Mouse (Mus musculus) myocyte (in vitro differentiated cells): ENCODE measurements around the gene Tnks2. TPM values are rescaled to one million over a fixed set of nuclear protein-coding genes. Genes with fewer than 3 reads are reported as not detected.

ENCODE experiments used
- H3K27me3 ChIP-seq: one replicate; pipeline ENCODE4 v1.6.1; 2011; ENCODE audit not compliant: control insufficient read depth, insufficient read depth, insufficient read length
- H3K36me3 ChIP-seq: one replicate; pipeline ENCODE4 v1.6.1; 2011; ENCODE audit not compliant: control insufficient read depth, insufficient read depth
- H3K4me2 ChIP-seq: one replicate; pipeline ENCODE4 v1.6.1; 2011; ENCODE audit warnings: low read depth, control low read depth
- H3K4me3 ChIP-seq: one replicate; pipeline ENCODE4 v1.5.1; 2011; ENCODE audit warnings: mild to moderate bottlenecking, control low read depth, moderate library complexity
- H3K79me2 ChIP-seq: one replicate; pipeline ENCODE4 v1.6.1; 2011; ENCODE audit not compliant: control insufficient read depth, insufficient read depth
- H3ac ChIP-seq: one replicate; pipeline ENCODE4 v1.6.1; 2011; ENCODE audit not compliant: control insufficient read depth, insufficient read length
- CEBPB ChIP-seq: IDR thresholded peaks from 2 replicates; pipeline ENCODE4 v1.6.1; 2011; ENCODE audit warnings: mild to moderate bottlenecking, moderate library complexity; ENCODE audit not compliant: poor library complexity, insufficient read depth, severe bottlenecking
- E2F4 ChIP-seq: IDR thresholded peaks from one replicate; pipeline ENCODE4 v1.6.1; 2011; ENCODE audit warnings: mild to moderate bottlenecking, control low read depth, moderate library complexity; ENCODE audit not compliant: insufficient read depth
- MAX ChIP-seq: IDR thresholded peaks from one replicate; pipeline ENCODE4 v1.6.1; 2011; ENCODE audit warnings: low read depth, mild to moderate bottlenecking, control low read depth
- MYOD1 ChIP-seq, 3 experiments: IDR thresholded peaks; one replicate each; pipeline ENCODE4 v1.6.1; 2011; ENCODE audit warnings: control low read depth in 2 of 3, low read depth in 2 of 3, mild to moderate bottlenecking in 2 of 3, moderate library complexity in 1 of 3; ENCODE audit not compliant: insufficient read length in 2 of 3, control insufficient read depth in 1 of 3
- MYOG ChIP-seq, 3 experiments: IDR thresholded peaks; one replicate each; pipeline ENCODE4 v1.6.1; 2011; ENCODE audit warnings: control low read depth in 2 of 3, low read depth in 2 of 3, mild to moderate bottlenecking in 2 of 3; ENCODE audit not compliant: insufficient read length in 2 of 3, control insufficient read depth in 1 of 3, insufficient read depth in 1 of 3
- POLR2A ChIP-seq: IDR thresholded peaks from one replicate; pipeline ENCODE4 v1.6.1; 2011; ENCODE audit warnings: low read depth, mild to moderate bottlenecking, control low read depth, moderate library complexity; ENCODE audit not compliant: insufficient read length
- POLR2AphosphoS2 ChIP-seq: IDR thresholded peaks from one replicate; pipeline ENCODE4 v1.6.1; 2011; ENCODE audit warnings: low read depth, control low read depth; ENCODE audit not compliant: insufficient read length
- REST ChIP-seq: IDR thresholded peaks from one replicate; pipeline ENCODE4 v1.6.1; 2011; ENCODE audit warnings: mild to moderate bottlenecking, control low read depth, moderate library complexity; ENCODE audit not compliant: insufficient read depth, insufficient read length
- SRF ChIP-seq: IDR thresholded peaks from one replicate; pipeline ENCODE4 v1.6.1; 2011; ENCODE audit warnings: low read depth; ENCODE audit not compliant: control insufficient read depth, insufficient read length
- TCF12 ChIP-seq: IDR thresholded peaks from one replicate; pipeline ENCODE4 v1.6.1; 2011; ENCODE audit warnings: mild to moderate bottlenecking, control low read depth; ENCODE audit not compliant: poor library complexity, insufficient read depth, severe bottlenecking
- TCF3 ChIP-seq: IDR thresholded peaks from one replicate; pipeline ENCODE4 v1.6.1; 2011; ENCODE audit warnings: low read depth, control low read depth; ENCODE audit not compliant: insufficient read length
- USF1 ChIP-seq: IDR thresholded peaks from one replicate; pipeline ENCODE4 v1.6.1; 2011; ENCODE audit warnings: low read depth, mild to moderate bottlenecking, control low read depth, moderate library complexity
- polyA plus RNA-seq: library from polyadenylated mRNA; unstranded; fragments of >200 nt; fragmentation: generic; extraction: Trizol; gene quantifications from one replicate; pipeline ENCODE4 v1.2.1, GENCODE M21; 2012; ENCODE audit warnings: missing spikeins

Gene Tnks2
- polyA plus RNA-seq, 1 experiment, result 22.3 TPM

GRCm38 (mm10) chr19:36834532-36835431, 750 bp downstream of the Tnks2 start:
- TF ChIP-seq MYOD1 (IDR thresholded peaks at IDR 0.05; ENCODE audit: control insufficient read depth in 1 of 3, insufficient read length in 2 of 3, low read depth in 2 of 3) (no peak), MYOG (IDR thresholded peaks at IDR 0.05; ENCODE audit: control insufficient read depth in 1 of 3, insufficient read depth in 1 of 3, insufficient read length in 2 of 3, low read depth in 2 of 3) (no peak), SRF (peak; percentile 30)

GRCm38 (mm10) chr19:36836035-36836434, 2.0 kb downstream of the Tnks2 start:
- Histone ChIP-seq H3K4me2 (peak overlapping the region; percentile 94), H3K79me2 (peaks cover 66% of the 10 kb centered on the region), H3K36me3 (peaks cover 16% of the 10 kb centered on the region), H3K4me3 (peak overlapping the region; percentile 73), H3K27me3 (no peaks in the 10 kb centered on the region), H3ac (no peak overlapping the region)
- TF ChIP-seq CEBPB (no peak), MYOG (IDR thresholded peaks at IDR 0.05; ENCODE audit: control insufficient read depth in 1 of 3, insufficient read depth in 1 of 3, insufficient read length in 2 of 3, low read depth in 2 of 3) (no peak), POLR2AphosphoS2 (no peak), SRF (no peak), MAX (no peak), REST (no peak), TCF12 (no peak), POLR2A (no peak)

More at GRCm38 (mm10) chr19:36834532-36835431, 750 bp downstream of the Tnks2 start:
- Histone ChIP-seq H3K36me3 (peaks cover 10% of the 10 kb centered on the region), H3K4me2 (peak overlapping the region; percentile 94), H3K79me2 (peaks cover 54% of the 10 kb centered on the region), H3K27me3 (no peaks in the 10 kb centered on the region), H3ac (peak overlapping the region; percentile 97), H3K4me3 (peak overlapping the region; percentile 73)

- H3ac ChIP-seq, result no peak overlapping the region
- peaks cover 99% of the 10 kb centered on the region for H3K79me2 ChIP-seq
- TF ChIP-seq MAX, result no peak
- no peak for TF ChIP-seq MYOG (IDR thresholded peaks at IDR 0.05; ENCODE audit: control insufficient read depth in 1 of 3, insufficient read depth in 1 of 3, insufficient read length in 2 of 3, low read depth in 2 of 3)
- no peak for TF ChIP-seq CEBPB
- no peak for TF ChIP-seq MYOD1 (IDR thresholded peaks at IDR 0.05; ENCODE audit: control insufficient read depth in 1 of 3, insufficient read length in 2 of 3, low read depth in 2 of 3)
- no peak for TF ChIP-seq REST
- no peak for TF ChIP-seq TCF3
- no peak for TF ChIP-seq E2F4
- TF ChIP-seq POLR2AphosphoS2, result no peak
- TF ChIP-seq SRF, result no peak
- TF ChIP-seq POLR2A, result no peak
- no peaks in the 10 kb centered on the region for H3K27me3 ChIP-seq
- no peak overlapping the region for H3K4me2 ChIP-seq
- peaks cover 35% of the 10 kb centered on the region for H3K36me3 ChIP-seq
- H3K4me3 ChIP-seq, result no peak overlapping the region
These were observed 6.3 kb downstream of the Tnks2 start for GRCm38 (mm10) chr19:36840301-36840700.

GRCm38 (mm10) chr19:36843866-36844265, 9.8 kb downstream of the Tnks2 start:
- Histone ChIP-seq H3K4me3 (no peak overlapping the region), H3K27me3 (no peaks in the 10 kb centered on the region), H3K79me2 (peaks cover 75% of the 10 kb centered on the region), H3ac (no peak overlapping the region), H3K4me2 (no peak overlapping the region), H3K36me3 (peaks cover 39% of the 10 kb centered on the region)
- TF ChIP-seq USF1, result no peak
- peak; percentile 28 for TF ChIP-seq POLR2AphosphoS2

- peaks cover 61% of the 10 kb centered on the region for H3K79me2 ChIP-seq
- H3K4me2 ChIP-seq, result no peak overlapping the region
- no peak overlapping the region for H3ac ChIP-seq
- H3K27me3 ChIP-seq, result no peaks in the 10 kb centered on the region
- H3K36me3 ChIP-seq, result peaks cover 44% of the 10 kb centered on the region
- H3K4me3 ChIP-seq, result no peak overlapping the region
- no peak for TF ChIP-seq REST
These were observed 11.9 kb downstream of the Tnks2 start for GRCm38 (mm10) chr19:36845924-36846323.

- H3ac ChIP-seq, result no peak overlapping the region
- H3K4me2 ChIP-seq, result no peak overlapping the region
- H3K4me3 ChIP-seq, result no peak overlapping the region
- peaks cover 75% of the 10 kb centered on the region for H3K36me3 ChIP-seq
- H3K27me3 ChIP-seq, result no peaks in the 10 kb centered on the region
- peaks cover 6% of the 10 kb centered on the region for H3K79me2 ChIP-seq
- TF ChIP-seq MYOG (IDR thresholded peaks at IDR 0.05; ENCODE audit: control insufficient read depth in 1 of 3, insufficient read depth in 1 of 3, insufficient read length in 2 of 3, low read depth in 2 of 3), result no peak
These were observed 19.8 kb downstream of the Tnks2 start for GRCm38 (mm10) chr19:36853831-36854230.
